Mouse (Mus musculus) limb, embryonic 11.5 days (tissue): ENCODE results near the gene Dcun1d3. TPM values are rescaled to one million over a fixed set of nuclear protein-coding genes. Genes with fewer than 3 reads are reported as not detected.
A peak's percentile ranks its signal among the peaks of the same experiment; 100 is the strongest.

Experiments
- ATAC-seq: fragments of 200-750 bp; cut with Nextera tagmentation; 2 replicates; pipeline ENCODE4 v1.8.0; 2017; ENCODE audit warnings: low read depth; ENCODE audit not compliant: insufficient number of reproducible peaks, low FRiP score, low TSS enrichment
- DNase-seq: peaks from one replicate; pipeline ENCODE4 v3.0.0-alpha.2; 2015; ENCODE audit warnings: low spot score
- H3K27ac ChIP-seq: fragments of 300-500 bp; sonication (generic); replicated peaks from 2 replicates; pipeline ENCODE4 v1.5.1; 2014; ENCODE audit warnings: low read depth, mild to moderate bottlenecking, low read length
- H3K27me3 ChIP-seq: fragments of 300-500 bp; sonication (generic); 2 replicates; pipeline ENCODE4 v1.6.1; 2014; ENCODE audit warnings: mild to moderate bottlenecking, low read length, mixed read lengths; ENCODE audit not compliant: control insufficient read depth, insufficient read depth
- H3K36me3 ChIP-seq: fragments of 300-500 bp; sonication (generic); 2 replicates; pipeline ENCODE4 v1.6.1; 2014; ENCODE audit warnings: mild to moderate bottlenecking, low read length, moderate library complexity, mixed read lengths; ENCODE audit not compliant: control insufficient read depth, insufficient read depth
- H3K4me1 ChIP-seq: fragments of 300-500 bp; sonication (generic); 2 replicates; pipeline ENCODE4 v1.6.1; 2014; ENCODE audit warnings: low read length, mixed read lengths; ENCODE audit not compliant: control insufficient read depth, insufficient read depth
- H3K4me2 ChIP-seq: fragments of 300-500 bp; sonication (generic); 2 replicates; pipeline ENCODE4 v1.6.1; 2014; ENCODE audit warnings: low read depth, mild to moderate bottlenecking, moderate library complexity; ENCODE audit not compliant: severe bottlenecking
- H3K4me3 ChIP-seq: fragments of 300-500 bp; sonication (generic); 2 replicates; pipeline ENCODE4 v1.5.1; 2014; ENCODE audit warnings: low read depth, low read length
- H3K9ac ChIP-seq: fragments of 300-500 bp; sonication (generic); 2 replicates; pipeline ENCODE4 v1.6.1; 2014; ENCODE audit warnings: mild to moderate bottlenecking, low read length
- H3K9me3 ChIP-seq: fragments of 300-500 bp; sonication (generic); 2 replicates; pipeline ENCODE4 v1.6.1; 2016; ENCODE audit warnings: low read length; ENCODE audit not compliant: control insufficient read depth
- WGBS: fragments of 180-500 bp; shearing (Covaris S2); extraction: QIAGEN DNeasy Blood & Tissue Kit; methylation state at CpG from one replicate; pipeline ENCODE4 v1.1.7; 2014; 5-methylcytosine and 5-hydroxymethylcytosine counted together
- polyA plus RNA-seq: library from polyadenylated mRNA; unstranded; fragments of >200 nt; fragmentation: Nextera tagmentation; extraction: Ambion mirVana; gene quantifications from 2 replicates; pipeline ENCODE4 v1.2.1, GENCODE M21; 2014

The Dcun1d3 gene
- polyA plus RNA-seq, 1 experiment from 2014 or later, result 8.0 TPM

GRCm38 (mm10) chr7:119906523-119907215, 10.6 kb upstream of the Dcun1d3 start:
- Histone ChIP-seq H3K4me3 (no peak overlapping the region), H3K27ac (no peak overlapping the region)
- WGBS, result 96% methylated on average over 3 of the region's 3 CpGs

DNA sequence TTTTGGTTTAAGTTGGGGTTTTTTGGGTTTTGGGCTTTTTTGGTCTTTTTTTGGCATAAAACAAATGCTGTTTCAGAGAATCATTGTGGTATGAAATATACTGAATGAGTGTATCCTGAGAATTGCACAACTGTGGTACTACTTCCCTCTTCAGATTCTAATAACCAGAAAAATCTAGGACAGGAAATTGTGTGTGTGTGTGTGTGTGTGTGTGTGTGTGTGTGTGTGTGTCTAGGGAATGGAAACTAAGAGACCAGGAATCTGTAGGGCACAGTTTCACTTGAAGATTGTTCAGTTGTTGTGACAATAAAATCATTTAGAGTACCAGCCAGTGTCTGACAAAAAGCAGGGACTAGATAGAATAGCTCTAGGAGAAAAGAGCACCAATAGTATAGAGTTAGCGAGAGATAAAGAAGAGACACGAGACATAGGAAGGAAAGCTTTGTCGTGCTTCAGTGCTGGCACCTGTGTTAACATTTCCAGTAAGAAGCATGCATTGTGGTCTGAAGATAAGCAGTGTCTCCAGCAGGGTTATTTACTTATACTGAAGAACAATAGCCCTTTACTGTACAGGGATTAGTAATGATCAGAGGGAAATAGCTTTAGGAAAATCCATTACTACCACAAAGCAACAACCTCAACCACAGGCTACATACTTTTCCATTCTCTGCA, 3.4 kb upstream of the Dcun1d3 start:
- no peak for DNase-seq
- no peaks in the 10 kb centered on the region for H3K9me3 ChIP-seq
- no peak overlapping the region for H3K4me3 ChIP-seq
- H3K9ac ChIP-seq, result no peak overlapping the region
- H3K27ac ChIP-seq, result no peak overlapping the region
- WGBS, result 84% methylated on average over 3 of the region's 3 CpGs
- H3K4me2 ChIP-seq, result no peak overlapping the region
- ATAC-seq, result no peak
- no peaks in the 10 kb centered on the region for H3K36me3 ChIP-seq
- H3K4me1 ChIP-seq, result no peaks in the 10 kb centered on the region
- no peaks in the 10 kb centered on the region for H3K27me3 ChIP-seq

More at GRCm38 (mm10) chr7:119906523-119907215, 10.6 kb upstream of the Dcun1d3 start:
- no peak overlapping the region for H3K9ac ChIP-seq
- H3K36me3 ChIP-seq, result no peaks in the 10 kb centered on the region
- DNase-seq, result no peak
- no peaks in the 10 kb centered on the region for H3K27me3 ChIP-seq
- no peak overlapping the region for H3K4me2 ChIP-seq
- no peaks in the 10 kb centered on the region for H3K4me1 ChIP-seq
- H3K9me3 ChIP-seq, result no peaks in the 10 kb centered on the region
- ATAC-seq, result no peak

DNA sequence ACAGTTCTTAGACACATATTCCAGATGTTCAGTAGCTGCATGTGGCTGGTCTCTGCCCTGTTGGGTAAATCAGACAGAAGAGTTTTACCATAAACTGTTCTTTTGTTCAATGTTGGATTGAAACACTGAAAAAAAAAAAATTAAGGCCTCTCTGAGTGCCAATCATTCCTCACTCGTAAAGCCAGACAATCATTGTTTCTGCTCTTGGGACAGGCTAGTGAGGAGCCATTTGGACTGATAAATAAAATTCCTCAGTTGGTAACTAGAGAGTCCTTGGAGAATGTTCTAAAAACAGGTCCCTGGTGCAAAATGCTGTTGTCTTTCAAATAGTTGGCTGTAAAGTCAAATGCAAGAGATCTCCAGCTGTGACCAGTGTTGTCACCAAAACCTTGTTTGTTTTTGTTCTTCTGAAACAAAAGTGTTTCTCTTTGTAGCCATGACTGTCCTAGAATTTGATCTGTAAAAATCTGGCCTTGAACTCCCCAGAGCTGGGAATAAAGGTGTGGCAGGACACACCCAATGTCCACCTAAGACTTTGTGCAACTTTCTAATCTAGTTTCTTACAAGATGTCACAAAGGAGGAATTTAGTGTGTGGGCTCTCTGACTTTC, 2.3 kb upstream of the Dcun1d3 start:
- WGBS, result 71% methylated on average over 1 of the region's 1 CpGs
- H3K36me3 ChIP-seq, result no peaks in the 10 kb centered on the region

GRCm38 (mm10) chr7:119897521-119898109, 1.5 kb upstream of the Dcun1d3 start:
- Histone ChIP-seq H3K27ac (no peak overlapping the region), H3K4me2 (no peak overlapping the region), H3K27me3 (no peaks in the 10 kb centered on the region), H3K4me3 (no peak overlapping the region), H3K4me1 (no peaks in the 10 kb centered on the region), H3K9me3 (no peaks in the 10 kb centered on the region), H3K9ac (no peak overlapping the region), H3K36me3 (no peaks in the 10 kb centered on the region)
- 92% methylated on average over 8 of the region's 8 CpGs for WGBS
- ATAC-seq (no peak), DNase-seq (no peak)

More for the DNA sequence above, 2.3 kb upstream of the Dcun1d3 start:
- no peak overlapping the region for H3K27ac ChIP-seq
- ATAC-seq, result no peak
- H3K9me3 ChIP-seq, result no peaks in the 10 kb centered on the region
- no peak overlapping the region for H3K9ac ChIP-seq
- DNase-seq, result no peak
- no peaks in the 10 kb centered on the region for H3K4me1 ChIP-seq
- no peak overlapping the region for H3K4me2 ChIP-seq
- H3K27me3 ChIP-seq, result no peaks in the 10 kb centered on the region
- no peak overlapping the region for H3K4me3 ChIP-seq

DNA sequence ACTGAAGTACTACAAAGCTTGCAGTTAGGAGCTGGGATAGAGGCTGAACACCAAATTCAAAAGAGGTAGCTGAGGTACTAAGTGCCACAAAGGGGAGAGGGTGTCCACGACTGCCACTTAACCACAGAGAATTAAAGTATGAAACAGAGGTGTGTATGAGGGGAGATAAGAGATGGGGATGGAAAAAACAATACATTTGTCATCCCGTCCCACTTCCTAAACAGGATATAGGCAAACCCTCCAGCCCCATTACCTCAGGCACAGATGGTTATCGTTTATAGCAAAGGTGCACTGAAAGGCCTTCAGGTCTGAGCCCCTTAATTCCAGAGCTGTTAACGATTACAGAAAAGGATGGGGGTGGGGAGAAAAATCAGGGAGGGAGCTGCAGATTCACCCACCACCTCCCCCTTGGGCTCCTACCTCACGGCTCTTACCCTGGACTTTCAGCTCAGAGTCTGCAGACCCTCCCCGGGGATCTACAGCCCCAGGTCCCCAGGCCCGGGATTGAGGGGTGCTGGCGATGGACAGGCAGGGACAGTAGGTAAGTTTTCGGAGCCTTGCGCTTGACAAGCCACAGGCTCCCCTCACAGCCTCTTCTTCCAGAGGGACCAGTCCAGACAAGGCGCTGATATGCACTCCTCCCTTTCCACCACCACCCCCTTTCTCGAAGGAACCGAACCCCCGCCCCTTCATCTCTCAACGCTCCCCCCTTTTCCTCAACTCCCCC, 1.1 kb downstream of the Dcun1d3 start:
- H3K27ac ChIP-seq, result no peak overlapping the region; the same call in 1 of the 2 replicates
- peak overlapping the region; percentile 68 for H3K4me3 ChIP-seq
- peak overlapping the region; percentile 75 for H3K4me2 ChIP-seq
- ATAC-seq (no peak; the same call in 1 of the 2 replicates), DNase-seq (no peak)
- H3K9ac ChIP-seq, result peak overlapping the region; percentile 78
- H3K36me3 ChIP-seq, result no peaks in the 10 kb centered on the region
- H3K4me1 ChIP-seq, result no peaks in the 10 kb centered on the region
- no peaks in the 10 kb centered on the region for H3K27me3 ChIP-seq
- WGBS, result 3% methylated on average over 15 of the region's 15 CpGs
- H3K9me3 ChIP-seq, result no peaks in the 10 kb centered on the region

- no peaks in the 10 kb centered on the region for H3K9me3 ChIP-seq
- no peak overlapping the region for H3K9ac ChIP-seq
- no peak for ATAC-seq
- no peaks in the 10 kb centered on the region for H3K27me3 ChIP-seq
- H3K27ac ChIP-seq, result no peak overlapping the region
- WGBS, result 93% methylated on average over 4 of the region's 4 CpGs
- no peak overlapping the region for H3K4me3 ChIP-seq
- no peaks in the 10 kb centered on the region for H3K36me3 ChIP-seq
- H3K4me1 ChIP-seq, result no peaks in the 10 kb centered on the region
- no peak overlapping the region for H3K4me2 ChIP-seq
- no peak for DNase-seq
These were observed 3.4 kb downstream of the Dcun1d3 start for GRCm38 (mm10) chr7:119892742-119893141.

DNA sequence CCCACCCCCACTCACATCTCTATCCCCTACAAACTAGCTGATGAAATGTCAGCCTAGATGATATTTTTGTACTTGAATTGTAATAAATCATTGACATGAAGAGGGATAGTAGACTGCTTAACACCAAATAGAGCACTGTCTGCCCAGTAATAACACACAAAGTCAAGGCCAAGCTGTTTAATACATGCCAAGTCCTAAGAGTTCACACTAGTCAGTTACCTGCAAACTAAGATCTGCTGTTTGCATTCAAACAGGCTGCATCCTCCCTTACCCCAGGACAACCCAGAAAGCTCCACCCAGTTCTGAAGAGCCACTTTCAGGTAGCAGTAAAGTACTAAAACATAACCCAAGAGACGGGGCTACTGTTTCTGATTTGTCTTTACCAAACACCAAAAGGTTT, 3.9 kb downstream of the Dcun1d3 start:
- Histone ChIP-seq H3K4me3 (no peak overlapping the region), H3K9ac (no peak overlapping the region), H3K4me2 (no peak overlapping the region), H3K36me3 (no peaks in the 10 kb centered on the region), H3K4me1 (no peaks in the 10 kb centered on the region), H3K27me3 (no peaks in the 10 kb centered on the region), H3K27ac (no peak overlapping the region), H3K9me3 (no peaks in the 10 kb centered on the region)
- DNase-seq (no peak), ATAC-seq (no peak)
- 81% methylated on average over 1 of the region's 1 CpGs for WGBS

DNA sequence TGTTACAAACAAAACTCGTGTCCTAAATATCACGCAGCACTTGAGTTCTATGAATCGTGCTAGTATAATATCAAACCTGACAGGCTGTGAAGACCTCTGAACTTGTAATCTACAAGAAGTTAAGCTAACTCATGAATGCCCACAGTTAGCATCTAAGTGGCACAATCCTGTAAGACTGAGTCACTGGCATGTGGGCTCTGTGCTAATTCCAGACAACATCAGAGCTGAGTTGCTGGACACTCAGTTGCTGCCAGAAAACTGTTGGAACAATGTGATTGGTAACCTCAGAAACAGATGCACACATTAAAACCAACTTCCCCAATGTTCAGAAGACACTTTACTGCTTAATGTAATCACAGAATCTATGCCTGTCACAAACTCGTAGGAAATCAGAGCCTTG, 8.2 kb downstream of the Dcun1d3 start:
- WGBS, result 90% methylated on average over 4 of the region's 4 CpGs
- no peak for DNase-seq
- H3K4me3 ChIP-seq, result no peak overlapping the region
- H3K27me3 ChIP-seq, result no peaks in the 10 kb centered on the region
- no peak overlapping the region for H3K4me2 ChIP-seq
- ATAC-seq, result no peak
- H3K9me3 ChIP-seq, result no peaks in the 10 kb centered on the region
- no peak overlapping the region for H3K27ac ChIP-seq
- H3K4me1 ChIP-seq, result no peaks in the 10 kb centered on the region
- H3K9ac ChIP-seq, result no peak overlapping the region
- H3K36me3 ChIP-seq, result no peaks in the 10 kb centered on the region
